8 mouse cellular contexts compared by ENCODE assay signal in genomic region chr3:88148776-88149509, GRCm38 (mm10). TPM values are rescaled to one million over a fixed set of nuclear protein-coding genes. Genes with fewer than 3 reads are reported as not detected.
DNase-seq lines count a peak whose midpoint lies in the region; ATAC-seq and TF ChIP-seq lines count a peak whose summit lies in the region.

No protein-coding gene starts in this region.

- H3K4me1 ChIP-seq in liver, adult 2 months (ENCODE audit: control insufficient read depth, insufficient read depth, low read length), result peaks cover 52% of the 10 kb centered on the region
- peaks cover 73% of the 10 kb centered on the region for H3K4me1 ChIP-seq in intestine, embryonic 15.5 days (replicated peaks)
- peaks cover 60% of the 10 kb centered on the region for H3K4me1 ChIP-seq in lung, embryonic 16.5 days (replicated peaks; ENCODE audit: control insufficient read depth, insufficient read depth, low read length)
- peaks cover 71% of the 10 kb centered on the region for H3K4me1 ChIP-seq in stomach, embryonic 16.5 days (ENCODE audit: control insufficient read depth, insufficient read depth, low read length)

- peak; percentile 15; the same call in 1 of the 2 replicates for ATAC-seq in intestine, embryonic 15.5 days
- no peak; the same call in 1 of the 2 replicates for ATAC-seq in lung, embryonic 16.5 days (ENCODE audit: low read depth)
- ATAC-seq in stomach, embryonic 16.5 days (ENCODE audit: insufficient read depth, low FRiP score), result no peak

- WGBS in liver, adult 2 months, result 30% methylated on average over 4 of the region's 4 CpGs
- 58% methylated on average over 4 of the region's 4 CpGs for WGBS in intestine, embryonic 15.5 days
- 54% methylated on average over 4 of the region's 4 CpGs for WGBS in lung, embryonic 16.5 days
- 54% methylated on average over 4 of the region's 4 CpGs for WGBS in stomach, embryonic 16.5 days

- H3K27me3 ChIP-seq in liver, adult 2 months (ENCODE audit: control insufficient read depth, insufficient read depth, low read length), result no peaks in the 10 kb centered on the region
- no peaks in the 10 kb centered on the region for H3K27me3 ChIP-seq in intestine, embryonic 15.5 days (replicated peaks)
- H3K27me3 ChIP-seq in lung, embryonic 16.5 days (ENCODE audit: control insufficient read depth, insufficient read depth, low read depth, low read length), result no peaks in the 10 kb centered on the region
- no peaks in the 10 kb centered on the region for H3K27me3 ChIP-seq in stomach, embryonic 16.5 days (ENCODE audit: control insufficient read depth, insufficient read depth, low read length)

- DNase-seq in liver, adult 2 months (ENCODE audit: extremely low read depth, low read depth, low spot score), result peak; percentile 94
- DNase-seq in liver, result no peak
- peak; percentile 62 for DNase-seq in brain, adult 2 months (ENCODE audit: low read depth, low spot score)
- DNase-seq in gastrocnemius, postnatal 36 days, result peak; percentile 58 to 60
- DNase-seq in urinary bladder, postnatal 4 days (ENCODE audit: low spot score in 2 of 2), result no peak

- H3K4me3 ChIP-seq in liver, adult 2 months (ENCODE audit: insufficient read depth, low read depth, low read length), result no peak overlapping the region
- H3K4me3 ChIP-seq in intestine, embryonic 15.5 days (replicated peaks), result no peak overlapping the region
- H3K4me3 ChIP-seq in lung, embryonic 16.5 days (ENCODE audit: low read length), result no peak overlapping the region
- no peak overlapping the region for H3K4me3 ChIP-seq in stomach, embryonic 16.5 days (replicated peaks; ENCODE audit: low read length)

- no peak overlapping the region for H3K9ac ChIP-seq in liver, adult 2 months (ENCODE audit: low read depth, low read length)
- H3K9ac ChIP-seq in intestine, embryonic 15.5 days, result peak overlapping the region; percentile 6; the same call in 1 of the 2 replicates
- no peak overlapping the region; the same call in 1 of the 2 replicates for H3K9ac ChIP-seq in lung, embryonic 16.5 days (ENCODE audit: low read length)
- H3K9ac ChIP-seq in stomach, embryonic 16.5 days (ENCODE audit: low read length), result peak overlapping the region; percentile 59

- no peaks in the 10 kb centered on the region for H3K9me3 ChIP-seq in intestine, embryonic 15.5 days
- H3K9me3 ChIP-seq in lung, embryonic 16.5 days (ENCODE audit: control insufficient read depth, low read length), result no peaks in the 10 kb centered on the region
- H3K9me3 ChIP-seq in stomach, embryonic 16.5 days (replicated peaks; ENCODE audit: control insufficient read depth, low read length), result no peaks in the 10 kb centered on the region

- no peaks in the 10 kb centered on the region for H3K36me3 ChIP-seq in liver, adult 2 months (ENCODE audit: control insufficient read depth, insufficient read depth, low read length)
- H3K36me3 ChIP-seq in intestine, embryonic 15.5 days, result no peaks in the 10 kb centered on the region
- H3K36me3 ChIP-seq in lung, embryonic 16.5 days (ENCODE audit: control insufficient read depth, insufficient read depth, low read length), result no peaks in the 10 kb centered on the region
- no peaks in the 10 kb centered on the region for H3K36me3 ChIP-seq in stomach, embryonic 16.5 days (ENCODE audit: control insufficient read depth, insufficient read depth, low read length)

- no peak for TF ChIP-seq CTCF in liver, adult 2 months (IDR thresholded peaks at IDR 0.05; ENCODE audit: low read depth, low read length)

- peak overlapping the region; percentile 45 for H3K4me2 ChIP-seq in intestine, embryonic 15.5 days (replicated peaks)
- peak overlapping the region; percentile 32; the same call in 1 of the 2 replicates for H3K4me2 ChIP-seq in lung, embryonic 16.5 days (ENCODE audit: low read depth, low read length)
- H3K4me2 ChIP-seq in stomach, embryonic 16.5 days (ENCODE audit: low read depth, low read length), result peak overlapping the region; percentile 11

- H3K27ac ChIP-seq in liver, adult 2 months (replicated peaks; ENCODE audit: insufficient read depth, low read depth, low read length), result peak overlapping the region; percentile 12
- H3K27ac ChIP-seq in intestine, embryonic 15.5 days, result peak overlapping the region; percentile 79
- peak overlapping the region; percentile 35 for H3K27ac ChIP-seq in lung, embryonic 16.5 days (ENCODE audit: low read length)
- peak overlapping the region; percentile 82 for H3K27ac ChIP-seq in stomach, embryonic 16.5 days (ENCODE audit: low read length)

- H3K79me2 ChIP-seq in liver, adult 2 months (ENCODE audit: control insufficient read depth, insufficient read depth, low read length), result peaks cover 86% of the 10 kb centered on the region

- intact Hi-C loops in gastrocnemius, postnatal 36 days (cut with DNase I), result no loop called here

- TF ChIP-seq POLR2A in liver, adult 2 months (IDR thresholded peaks at IDR 0.05; ENCODE audit: extremely low read depth, insufficient read depth, low read length), result no peak

RNA-seq across cellular contexts. Expression of gene Mef2d, which starts 6.8 kb away (rescaled TPM):
- 3.7 and 6.2 TPM in 2 replicates for total RNA-seq in liver, adult 2 months (2014; rRNA removed)
- polyA plus RNA-seq in liver, adult 2 months (2012; rRNA removed), result 17.7 and 22.2 TPM in 2 replicates
- 100 to 1,000 TPM; 156 to 174 TPM for total RNA-seq in gastrocnemius, postnatal 36 days (2021)
- 19.7 and 20.8 TPM in 2 replicates for polyA plus RNA-seq in intestine, embryonic 15.5 days (2015; fragmentation: Nextera tagmentation; extraction: Ambion mirVana)
- 19.9 and 22.9 TPM in 2 replicates for polyA plus RNA-seq in lung, embryonic 16.5 days (2015; fragmentation: Nextera tagmentation; extraction: Ambion mirVana)
- 15.4 and 18.2 TPM in 2 replicates for polyA plus RNA-seq in stomach, embryonic 16.5 days (2015; fragmentation: Nextera tagmentation; extraction: Ambion mirVana)

Comparison
In these comparisons a context has a peak if more than half of its experiments do, and no peak if none do; other contexts are left out.
1. DNase-seq: peak in liver, adult 2 months (single experiment), brain, adult 2 months (single experiment) and gastrocnemius, postnatal 36 days (2 of 2); none in liver (single experiment) and urinary bladder, postnatal 4 days (0 of 2).
2. H3K27ac ChIP-seq: peak in every context shown above with its lines; median percentile 82 in stomach, embryonic 16.5 days; 79 in intestine, embryonic 15.5 days; 35 in lung, embryonic 16.5 days; 12 in liver, adult 2 months.
3. H3K9ac ChIP-seq: peak in intestine, embryonic 15.5 days (single experiment) and stomach, embryonic 16.5 days (single experiment); none in liver, adult 2 months (single experiment) and lung, embryonic 16.5 days (single experiment).
4. Peak in every context shown above with its lines, with median percentiles within 50 percentile points of each other: H3K4me2 ChIP-seq.